Mouse (Mus musculus) gastrocnemius, adult 8-10 months (tissue): ENCODE data around the gene Gal3st2c. TPM values are rescaled to one million over a fixed set of nuclear protein-coding genes. Genes with fewer than 3 reads are reported as not detected.
"Not testable (repeated sequence)": the region's sequence is repeated elsewhere in the genome, so short reads cannot be mapped to it uniquely, and the experiment has no call there.

Source experiments
- DNase-seq, 2 experiments: peaks; one replicate each; pipeline ENCODE4 v3.0.0; 2022; ENCODE audit warnings: low spot score in 2 of 2
- total RNA-seq, 4 experiments: library from RNA; stranded (reverse); gene quantifications; 2 replicates each; pipeline ENCODE4 v1.2.4; 2022

Gal3st2c gene
- total RNA-seq, 4 experiments from 2014 or later, result 0.02 to 0.04 TPM; not detected in 2

DNA sequence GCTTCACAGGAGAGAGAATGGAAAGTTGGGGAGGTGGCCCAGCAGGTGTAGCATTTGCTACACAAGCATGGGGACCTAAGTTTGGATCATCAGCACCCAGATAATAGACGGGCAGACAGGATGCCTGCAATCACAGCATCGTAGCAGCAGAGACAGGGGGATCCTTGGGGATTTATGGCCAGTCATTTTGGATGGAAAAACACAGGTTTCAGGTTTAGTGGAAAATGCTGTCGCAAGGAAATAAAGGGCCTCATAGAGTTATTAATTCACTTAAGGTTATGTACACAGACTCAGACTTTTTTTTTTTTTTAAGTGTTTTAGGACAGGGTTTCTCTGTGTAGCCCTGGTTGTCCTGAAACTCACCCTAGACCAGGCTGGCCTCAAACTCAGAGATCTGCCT, 55.2 kb downstream of the Gal3st2c start:
- DNase-seq, result no peak

DNA sequence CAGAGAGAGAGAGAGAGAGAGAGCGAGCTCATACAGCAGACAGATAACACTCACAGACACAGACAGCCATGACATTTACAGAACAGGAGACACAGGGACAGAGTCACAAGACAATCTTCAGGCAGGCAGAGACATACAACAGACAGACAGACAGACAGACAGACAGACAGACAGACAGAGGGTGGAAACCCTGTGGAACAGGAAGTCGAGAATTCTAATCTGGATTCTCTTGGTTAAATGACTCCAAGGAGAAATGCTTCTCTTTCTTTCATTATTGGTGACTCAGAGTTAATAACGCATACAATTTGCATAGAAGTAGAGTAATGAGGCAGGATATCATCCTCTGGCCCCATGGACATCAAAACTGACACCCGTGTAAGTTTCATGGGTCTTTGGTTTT, 56.2 kb downstream of the Gal3st2c start:
- no peak for DNase-seq

DNA sequence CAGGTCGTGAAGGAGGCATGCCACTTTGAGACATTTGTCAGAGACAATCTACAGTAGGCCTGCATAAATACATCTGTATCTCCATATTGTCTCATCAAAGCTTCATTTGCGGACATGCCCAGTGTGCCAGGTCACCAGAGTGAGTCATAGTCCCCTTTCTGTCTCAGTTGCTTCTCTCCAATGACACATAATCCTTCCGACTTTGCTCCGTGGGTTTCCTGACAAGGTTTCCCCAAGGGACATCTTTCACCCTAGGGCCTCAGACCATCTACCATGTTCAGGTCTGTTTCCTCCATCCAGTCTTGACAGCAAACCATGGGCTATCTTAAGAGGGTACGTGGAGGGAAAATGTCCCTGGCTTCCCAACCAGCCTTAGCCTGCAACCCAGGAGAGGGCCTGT, 60.8 kb downstream of the Gal3st2c start:
- no peak for DNase-seq

DNA sequence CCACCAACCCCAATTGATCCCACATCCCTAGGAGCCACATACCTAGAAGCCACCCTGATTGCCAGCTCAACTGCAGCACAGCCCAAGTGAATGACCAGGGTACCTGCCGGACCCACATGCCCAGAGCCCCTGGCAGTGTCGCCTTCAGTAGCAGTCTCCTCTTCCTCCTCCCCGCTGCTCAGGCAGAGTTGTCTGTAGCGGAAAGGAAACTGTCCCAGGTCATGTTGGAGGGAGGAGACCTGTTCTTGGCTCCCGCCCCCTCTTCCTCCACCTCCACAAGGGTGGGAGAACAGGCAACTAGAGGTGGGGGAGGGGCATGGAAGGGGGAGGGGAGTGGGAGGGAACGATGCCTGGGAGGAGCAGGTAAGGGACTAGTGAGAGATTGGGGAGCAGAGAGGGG, 62.1 kb downstream of the Gal3st2c start, which contains the start of gene Pdcd1:
Gene Pdcd1, minus strand, starts transcription at position 181 of the 400 bp plus-strand sequence.
- DNase-seq, result no peak

DNA sequence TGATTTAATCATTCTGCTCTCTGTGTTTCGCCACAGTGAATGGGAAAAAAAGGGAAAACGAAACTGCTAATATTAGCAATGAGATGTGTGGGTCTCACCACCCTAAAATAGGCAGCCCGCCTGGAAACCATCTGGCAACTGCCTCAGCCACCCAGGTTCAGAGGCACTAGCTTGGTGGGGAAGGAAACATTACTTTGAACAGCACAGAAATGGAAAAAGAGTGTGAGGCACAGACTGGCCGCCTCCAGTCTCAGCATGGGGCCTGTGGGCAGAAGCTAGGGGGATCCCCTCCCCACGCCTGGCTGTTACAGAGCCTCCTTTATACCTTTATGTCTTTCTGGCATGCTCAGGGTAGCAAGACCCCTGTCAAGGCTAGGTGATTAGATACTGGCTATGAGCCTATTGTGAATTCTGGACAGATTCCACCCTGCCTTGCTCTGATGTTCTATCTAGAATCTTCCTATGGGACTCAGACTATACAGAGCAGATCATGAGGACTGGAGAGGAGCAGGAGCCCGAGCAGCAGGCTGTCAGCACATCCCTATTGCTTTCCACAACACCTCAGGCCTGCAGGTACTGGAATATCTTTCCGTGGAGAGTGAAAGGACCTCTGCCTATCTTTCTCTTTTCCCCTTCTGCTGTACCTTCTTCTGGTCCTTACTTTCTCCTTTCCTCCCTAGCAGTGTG, 63.4 kb downstream of the Gal3st2c start:
- DNase-seq, result no peak

DNA sequence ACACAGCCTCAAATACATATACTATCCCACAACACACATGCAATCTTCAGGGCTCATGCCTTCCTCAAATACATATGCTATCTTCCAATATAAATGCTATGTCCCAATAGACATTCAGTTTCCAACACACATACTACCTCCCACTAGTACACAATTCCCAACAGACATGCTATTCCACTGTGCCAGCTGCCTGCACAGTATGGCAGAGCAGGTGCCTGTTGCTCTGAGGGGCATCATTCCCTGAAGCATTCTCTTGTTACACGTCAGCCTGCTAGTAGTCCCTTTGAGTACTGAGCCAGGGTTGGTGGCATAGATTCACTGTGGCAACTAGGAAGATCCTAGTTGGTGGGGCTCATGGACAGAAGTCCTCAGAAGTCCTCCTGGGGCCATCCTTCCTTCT, 64.2 kb downstream of the Gal3st2c start:
- no peak for DNase-seq

DNA sequence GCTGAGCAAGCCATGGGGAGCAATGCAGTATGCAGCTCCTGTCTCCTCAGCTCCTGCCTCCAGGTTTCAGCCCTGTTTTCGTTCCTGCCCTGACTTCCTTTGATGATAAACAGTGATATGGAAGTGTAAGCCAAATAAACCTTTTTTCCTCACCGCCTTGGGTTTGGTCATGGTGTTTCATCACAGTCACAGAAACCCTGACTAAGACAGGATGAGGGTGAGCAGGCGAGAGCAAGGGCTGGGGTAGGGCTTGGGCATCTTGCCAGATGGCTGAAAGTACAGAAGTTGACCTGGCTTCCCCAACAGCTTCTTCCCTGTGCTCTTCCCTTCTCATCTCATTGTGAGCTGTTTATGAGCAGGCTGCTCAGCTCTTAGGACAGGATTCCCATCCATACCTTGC, 65.7 kb downstream of the Gal3st2c start:
- no peak for DNase-seq

DNA sequence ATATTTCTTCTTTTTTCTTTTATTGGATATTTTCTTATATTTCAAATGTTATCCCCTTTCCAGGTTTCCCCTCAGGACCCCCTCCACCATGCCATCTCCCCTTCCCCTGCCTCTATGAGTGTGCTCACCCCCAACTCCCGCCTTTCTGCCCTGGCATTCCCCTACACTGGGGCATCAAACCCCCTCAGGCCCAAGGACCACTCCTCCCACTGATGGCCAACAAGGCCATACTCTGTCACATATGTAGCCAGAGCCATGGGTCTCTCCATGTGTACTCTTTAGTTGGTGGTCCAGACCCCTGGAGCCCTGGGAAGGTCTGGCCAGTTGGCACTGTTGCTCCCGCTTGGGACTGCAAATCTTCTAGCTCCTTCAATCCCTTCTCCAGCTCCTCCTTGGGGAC, 67.1 kb downstream of the Gal3st2c start:
- DNase-seq, result no peak

DNA sequence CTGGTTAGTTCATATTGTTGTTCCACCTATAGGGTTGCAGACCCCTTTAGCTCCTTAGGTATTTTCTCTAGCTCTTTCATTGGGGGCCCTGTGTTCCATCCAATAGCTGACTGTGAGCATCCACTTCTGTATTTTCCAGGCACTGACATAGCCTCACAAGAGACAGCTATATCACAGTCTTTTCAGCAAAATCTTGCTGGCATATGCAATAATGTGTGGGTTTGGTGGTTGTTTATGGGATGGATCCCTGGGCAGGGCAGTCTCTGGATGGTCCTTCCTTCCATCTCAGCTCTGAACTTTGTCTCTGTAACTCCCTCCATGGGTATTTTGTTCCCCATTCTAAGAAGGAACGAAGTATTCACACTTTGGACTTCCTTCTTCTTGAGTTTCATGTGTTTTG, 68.0 kb downstream of the Gal3st2c start:
- not testable (repeated sequence) for DNase-seq

Other genes with a start within 250 kb of the Gal3st2c start
- gene Atg4b, start 239.0 kb upstream of the Gal3st2c start, total RNA-seq, result 10 to 100 TPM; 26.7 to 33.4 (median 29.2) TPM
- gene Thap4, start 235.6 kb upstream of the Gal3st2c start, total RNA-seq, result 100 to 1,000 TPM in 1 of 4 experiments, 10 to 100 TPM in 3; 66.2 to 113 (median 91.9) TPM
- gene Dtymk, start 188.6 kb upstream of the Gal3st2c start, total RNA-seq, result 10 to 100 TPM; 14.8 to 17.3 (median 16.1) TPM
- gene Ing5, start 186.5 kb upstream of the Gal3st2c start, total RNA-seq, result 1 to 10 TPM; 3.7 to 6.6 (median 4.0) TPM
- gene D2hgdh, start 165.6 kb upstream of the Gal3st2c start, total RNA-seq, result 10 to 100 TPM; 22.7 to 25.0 (median 24.4) TPM
- not detected for gene Gal3st2, start 129.2 kb upstream of the Gal3st2c start, total RNA-seq
- under 1 TPM in 2 of 4 experiments, not detected in 2; 0.12 to 0.16 TPM for gene Gal3st2b, start 72.2 kb upstream of the Gal3st2c start, total RNA-seq
- gene Neu4, start 29.9 kb downstream of the Gal3st2c start, total RNA-seq, result not detected
- not detected for gene Pdcd1, start 62.0 kb downstream of the Gal3st2c start, total RNA-seq